ENCODE assay signal across 8 mouse cellular contexts in genomic region chr2:73774786-73775682, GRCm38 (mm10). TPM values are rescaled to one million over a fixed set of nuclear protein-coding genes. Genes with fewer than 3 reads are reported as not detected.
DNase-seq lines count a peak whose midpoint lies in the region; ATAC-seq lines count a peak whose summit lies in the region.

Gene Chn1, minus strand, starts transcription at chr2:73775346.

- H3K9me3 ChIP-seq in forebrain, embryonic 12.5 days, result no peaks in the 10 kb centered on the region
- H3K9me3 ChIP-seq in liver, embryonic 15.5 days (replicated peaks), result no peaks in the 10 kb centered on the region
- no peaks in the 10 kb centered on the region for H3K9me3 ChIP-seq in neural tube, embryonic 14.5 days (ENCODE audit: control insufficient read depth, low read length)

- WGBS in forebrain, embryonic 12.5 days, result under 1% methylated on average over 119 of the region's 131 CpGs
- under 1% methylated on average over 78 of the region's 131 CpGs for WGBS in liver, embryonic 15.5 days (ENCODE audit: insufficient replicate concordance)
- under 1% methylated on average over 74 of the region's 131 CpGs for WGBS in neural tube, embryonic 14.5 days

- peak within 1 kb of the TSS; percentile 92 for H3K27ac ChIP-seq in forebrain, embryonic 12.5 days
- H3K27ac ChIP-seq in liver, embryonic 15.5 days (replicated peaks), result no peak within 1 kb of the TSS
- H3K27ac ChIP-seq in neural tube, embryonic 14.5 days (ENCODE audit: low read depth, low read length), result peak within 1 kb of the TSS; percentile 90

- H3K4me1 ChIP-seq in forebrain, embryonic 12.5 days, result peaks cover 54% of the 10 kb centered on the region
- H3K4me1 ChIP-seq in liver, embryonic 15.5 days (replicated peaks), result peaks cover 10% of the 10 kb centered on the region; the same call in 1 of the 2 replicates
- H3K4me1 ChIP-seq in neural tube, embryonic 14.5 days (ENCODE audit: control insufficient read depth, insufficient read depth, low read length), result peaks cover 16% of the 10 kb centered on the region

- intact Hi-C loops in heart, postnatal 10 days (cut with DNase I), result no loop called here

- H3K36me3 ChIP-seq in forebrain, embryonic 12.5 days (replicated peaks), result no peaks in the 10 kb centered on the region
- H3K36me3 ChIP-seq in liver, embryonic 15.5 days (replicated peaks), result no peaks in the 10 kb centered on the region
- no peaks in the 10 kb centered on the region for H3K36me3 ChIP-seq in neural tube, embryonic 14.5 days (ENCODE audit: control insufficient read depth, insufficient read depth, low read length)

- peak; percentile 95 for ATAC-seq in forebrain, embryonic 12.5 days (ENCODE audit: low FRiP score)
- ATAC-seq in liver, embryonic 15.5 days (ENCODE audit: insufficient read depth), result peak; percentile 56
- ATAC-seq in neural tube, embryonic 14.5 days (ENCODE audit: low read depth), result peak; percentile 95

- H3K4me2 ChIP-seq in forebrain, embryonic 12.5 days, result peak within 1 kb of the TSS; percentile 54
- peak within 1 kb of the TSS; percentile 91 for H3K4me2 ChIP-seq in liver, embryonic 15.5 days
- peak within 1 kb of the TSS; percentile 61 for H3K4me2 ChIP-seq in neural tube, embryonic 14.5 days (ENCODE audit: low read depth, low read length)

- no peaks in the 10 kb centered on the region for H3K27me3 ChIP-seq in forebrain, embryonic 12.5 days
- H3K27me3 ChIP-seq in liver, embryonic 15.5 days, result peaks cover 75% of the 10 kb centered on the region
- no peaks in the 10 kb centered on the region for H3K27me3 ChIP-seq in neural tube, embryonic 14.5 days (ENCODE audit: control insufficient read depth, insufficient read depth, low read length)

- peak within 1 kb of the TSS; percentile 96 for H3K9ac ChIP-seq in forebrain, embryonic 12.5 days
- no peak within 1 kb of the TSS; the same call in 1 of the 2 replicates for H3K9ac ChIP-seq in liver, embryonic 15.5 days
- peak within 1 kb of the TSS; percentile 85 for H3K9ac ChIP-seq in neural tube, embryonic 14.5 days (replicated peaks; ENCODE audit: low read depth, low read length)

- peak within 1 kb of the TSS; percentile 90 for H3K4me3 ChIP-seq in forebrain, embryonic 12.5 days (replicated peaks)
- H3K4me3 ChIP-seq in liver, embryonic 15.5 days (replicated peaks), result peak within 1 kb of the TSS; percentile 66
- peak within 1 kb of the TSS; percentile 78 for H3K4me3 ChIP-seq in neural tube, embryonic 14.5 days (ENCODE audit: low read depth, low read length)

- DNase-seq in CD4-positive, CD25-positive, alpha-beta regulatory T cell, adult 2 months (ENCODE audit: low read depth, low spot score), result peak; percentile 31
- DNase-seq in brain, adult 2 months (ENCODE audit: low read depth, low spot score), result peak; percentile 82
- DNase-seq in heart, postnatal 10 days, result peak; percentile 80 to 81
- DNase-seq in layer of hippocampus, adult 11-12 months (ENCODE audit: low spot score), result peak; percentile 58
- DNase-seq in thymus, postnatal 14 days, result peak; percentile 53

RNA-seq across cellular contexts. Expression of gene Chn1, which starts in this region (rescaled TPM):
- 62.3 and 66.0 TPM in 2 replicates for polyA plus RNA-seq in forebrain, embryonic 12.5 days (2016; fragmentation: Nextera tagmentation; extraction: Ambion mirVana)
- 10 to 100 TPM; 60.1 to 62.8 TPM for total RNA-seq in heart, postnatal 10 days (2021)
- 0.78 TPM in 2 replicates for polyA plus RNA-seq in liver, embryonic 15.5 days (2015; fragmentation: Nextera tagmentation; extraction: Ambion mirVana)
- polyA plus RNA-seq in neural tube, embryonic 14.5 days (2014; fragmentation: Nextera tagmentation; extraction: Ambion mirVana), result 124 and 135 TPM in 2 replicates

Comparison
In these comparisons a context has a peak if more than half of its experiments do, and no peak if none do; other contexts are left out.
1. RNA of gene Chn1 (polyA plus RNA-seq): 124 to 135 TPM in neural tube, embryonic 14.5 days and 62.3 to 66.0 TPM in forebrain, embryonic 12.5 days; 0.78 TPM in liver, embryonic 15.5 days; every median in the first group is over 10 times any median in the second.
2. Peak in ATAC-seq, H3K4me3 ChIP-seq and H3K4me2 ChIP-seq in liver, embryonic 15.5 days; RNA of the gene not detected or under 1 TPM.
3. DNase-seq: peak in every context shown above with its lines; median percentile 82 in brain, adult 2 months; 80 in heart, postnatal 10 days; 58 in layer of hippocampus, adult 11-12 months; 53 in thymus, postnatal 14 days; 31 in CD4-positive, CD25-positive, alpha-beta regulatory T cell, adult 2 months.
4. Peak in every context shown above with its lines, with median percentiles within 50 percentile points of each other: ATAC-seq, H3K4me2 ChIP-seq and H3K4me3 ChIP-seq.